Mouse (Mus musculus) kidney, postnatal 0 days (tissue): ENCODE results near the gene Sac3d1. TPM values are rescaled to one million over a fixed set of nuclear protein-coding genes. Genes with fewer than 3 reads are reported as not detected.
A peak's percentile ranks its signal among the peaks of the same experiment; 100 is the strongest.

Experiments used
- ATAC-seq: fragments of 200-750 bp; cut with Nextera tagmentation; replicated peaks from 2 replicates; pipeline ENCODE4 v1.8.0; 2017; ENCODE audit warnings: low read depth, moderate number of reproducible peaks, moderate TSS enrichment, moderate library complexity; ENCODE audit not compliant: low FRiP score
- DNase-seq: peaks from one replicate; pipeline ENCODE4 v3.0.0-alpha.2; 2016; ENCODE audit warnings: low spot score
- H3K27ac ChIP-seq: fragments of 300-500 bp; sonication (generic); 2 replicates; pipeline ENCODE4 v1.5.1; 2014; ENCODE audit warnings: mild to moderate bottlenecking
- H3K27me3 ChIP-seq: fragments of 300-500 bp; sonication (generic); 2 replicates; pipeline ENCODE4 v1.6.1; 2014; ENCODE audit warnings: low read length, mixed read lengths; ENCODE audit not compliant: insufficient read depth
- H3K36me3 ChIP-seq: fragments of 300-500 bp; sonication (generic); 2 replicates; pipeline ENCODE4 v1.6.1; 2014; ENCODE audit warnings: low read length, mixed read lengths; ENCODE audit not compliant: insufficient read depth
- H3K4me1 ChIP-seq: fragments of 300-500 bp; sonication (generic); replicated peaks from 2 replicates; pipeline ENCODE4 v1.6.1; 2014; ENCODE audit warnings: antibody characterized with exemption, low read length, mixed read lengths; ENCODE audit not compliant: insufficient read depth
- H3K4me2 ChIP-seq: fragments of 300-500 bp; sonication (generic); 2 replicates; pipeline ENCODE4 v1.6.1; 2014; ENCODE audit warnings: mild to moderate bottlenecking, low read length, moderate library complexity, mixed read lengths
- H3K4me3 ChIP-seq: fragments of 300-500 bp; sonication (generic); replicated peaks from 2 replicates; pipeline ENCODE4 v1.5.1; 2014; ENCODE audit warnings: low read depth, low read length
- H3K9ac ChIP-seq: fragments of 300-500 bp; sonication (generic); 2 replicates; pipeline ENCODE4 v1.6.1; 2014; ENCODE audit warnings: low read depth, low read length
- H3K9me3 ChIP-seq: fragments of 300-500 bp; sonication (generic); replicated peaks from 2 replicates; pipeline ENCODE4 v1.6.1; 2016; ENCODE audit warnings: low read length, inconsistent platforms, mixed read lengths
- CTCF ChIP-seq: IDR thresholded peaks from 2 replicates; pipeline ENCODE4 v1.5.1; 2016; ENCODE audit warnings: antibody characterized with exemption, low read depth, mild to moderate bottlenecking, moderate library complexity
- WGBS: fragments of 180-500 bp; shearing (Covaris S2); extraction: QIAGEN DNeasy Blood & Tissue Kit; methylation state at CpG from one replicate; pipeline ENCODE4 v1.1.7; 2014; 5-methylcytosine and 5-hydroxymethylcytosine counted together
- polyA plus RNA-seq: library from polyadenylated mRNA; unstranded; fragments of >200 nt; fragmentation: Nextera tagmentation; extraction: Ambion mirVana; gene quantifications from 2 replicates; pipeline ENCODE4 v1.2.1, GENCODE M21; 2015

Sac3d1 gene
- polyA plus RNA-seq, 1 experiment from 2014 or later = 35.9 TPM

DNA sequence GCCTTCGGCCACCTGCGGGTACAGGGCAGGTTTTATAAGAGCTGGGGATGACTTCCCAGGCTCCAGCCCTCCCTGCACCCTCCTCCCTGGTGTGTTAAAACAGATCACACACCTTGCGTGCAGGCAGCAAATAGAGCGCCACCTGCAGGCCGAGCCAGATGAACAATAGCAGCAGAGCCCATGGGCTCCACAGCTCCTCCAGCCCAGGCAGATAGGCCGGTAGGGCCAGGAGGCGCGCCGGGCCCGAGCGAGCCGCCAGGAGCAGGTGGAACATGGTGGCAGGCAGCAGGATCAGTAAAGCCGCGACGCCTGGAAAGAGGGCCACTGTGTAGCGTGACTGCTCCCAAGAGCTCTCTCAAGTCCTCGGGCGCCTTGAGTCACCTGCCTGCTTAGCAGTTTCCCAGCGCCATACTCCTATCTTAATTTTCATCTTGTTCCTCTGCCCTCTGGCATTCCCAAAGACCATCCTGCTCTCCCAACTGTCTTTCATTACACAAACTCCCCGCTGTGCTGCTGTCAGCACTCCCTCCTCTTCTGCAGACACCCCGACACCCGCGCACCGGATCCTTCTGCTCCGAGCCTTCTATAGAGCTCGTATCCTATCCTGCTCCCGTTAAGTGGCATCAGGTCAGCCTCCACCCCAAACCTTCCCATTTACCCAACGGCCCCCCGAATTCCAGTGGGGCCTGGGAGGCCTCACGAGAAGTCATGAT is 51.3 kb downstream of the Sac3d1 start:
- peak overlapping the region; percentile 37 for H3K4me3 ChIP-seq
- H3K9ac ChIP-seq = peak overlapping the region; percentile 41
- 1% methylated on average over 27 of the region's 30 CpGs for WGBS
- H3K4me2 ChIP-seq = peak overlapping the region; percentile 86
- peaks cover 20% of the 10 kb centered on the region; the same call in 1 of the 2 replicates for H3K36me3 ChIP-seq
- DNase-seq (peak; percentile 84), ATAC-seq (peak; percentile 43)
- no peaks in the 10 kb centered on the region for H3K27me3 ChIP-seq
- peak; percentile 87 for TF ChIP-seq CTCF
- peak overlapping the region; percentile 70 for H3K27ac ChIP-seq
- H3K4me1 ChIP-seq = peaks cover 18% of the 10 kb centered on the region; the same call in 1 of the 2 replicates
- no peaks in the 10 kb centered on the region for H3K9me3 ChIP-seq

GRCm38 (mm10) chr19:6066571-6066970 is 51.9 kb downstream of the Sac3d1 start:
- no peak for TF ChIP-seq CTCF
- Histone ChIP-seq H3K27me3 (no peaks in the 10 kb centered on the region), H3K36me3 (peaks cover 20% of the 10 kb centered on the region; the same call in 1 of the 2 replicates), H3K27ac (peak overlapping the region; percentile 70; the same call in 1 of the 2 replicates), H3K9me3 (no peaks in the 10 kb centered on the region), H3K4me2 (peak overlapping the region; percentile 86), H3K4me1 (peaks cover 23% of the 10 kb centered on the region), H3K4me3 (peak overlapping the region; percentile 37; the same call in 1 of the 2 replicates), H3K9ac (peak overlapping the region; percentile 41; the same call in 1 of the 2 replicates)
- no peak for DNase-seq
- no peak for ATAC-seq
- 27% methylated on average over 5 of the region's 5 CpGs for WGBS

Other genes starting within 250 kb of the Sac3d1 start
- gene Frmd8, start 243.4 kb downstream of the Sac3d1 start, polyA plus RNA-seq = 31.6 and 35.9 TPM in 2 replicates
- 19.9 and 24.5 TPM in 2 replicates for gene Slc25a45, start 240.8 kb downstream of the Sac3d1 start, polyA plus RNA-seq
- gene Tigd3, start 224.5 kb downstream of the Sac3d1 start, polyA plus RNA-seq = 2.9 and 3.6 TPM in 2 replicates
- gene Dpf2, start 205.6 kb downstream of the Sac3d1 start, polyA plus RNA-seq = 108 and 109 TPM in 2 replicates
- 13.2 and 14.2 TPM in 2 replicates for gene Cdc42ep2, start 193.8 kb downstream of the Sac3d1 start, polyA plus RNA-seq
- gene Pola2, start 154.4 kb downstream of the Sac3d1 start, polyA plus RNA-seq = 39.8 and 40.6 TPM in 2 replicates
- not detected in 2 replicates for gene Slc22a20, start 132.5 kb downstream of the Sac3d1 start, polyA plus RNA-seq
- gene Capn1, start 102.8 kb downstream of the Sac3d1 start, polyA plus RNA-seq = 12.9 and 13.5 TPM in 2 replicates
- gene Syvn1, start 72.1 kb downstream of the Sac3d1 start, polyA plus RNA-seq = 25.0 and 26.8 TPM in 2 replicates
- 66.2 and 69.0 TPM in 2 replicates for gene Mrpl49, start 60.9 kb downstream of the Sac3d1 start, polyA plus RNA-seq
- 940 and 1,050 TPM in 2 replicates for gene Fau, start 60.8 kb downstream of the Sac3d1 start, polyA plus RNA-seq
- gene Znhit2, start 57.5 kb downstream of the Sac3d1 start, polyA plus RNA-seq = 42.3 and 47.6 TPM in 2 replicates
- 17.0 and 19.1 TPM in 2 replicates for gene Tm7sf2, start 50.3 kb downstream of the Sac3d1 start, polyA plus RNA-seq
- 57.8 and 61.4 TPM in 2 replicates for gene Vps51, start 41.4 kb downstream of the Sac3d1 start, polyA plus RNA-seq
- gene Tmem262, start 38.6 kb downstream of the Sac3d1 start, polyA plus RNA-seq = not detected in 2 replicates
- 0.70 and 0.84 TPM in 2 replicates for gene Gm28374, start 36.4 kb downstream of the Sac3d1 start, polyA plus RNA-seq
- gene Zfpl1, start 33.7 kb downstream of the Sac3d1 start, polyA plus RNA-seq = 71.7 and 74.3 TPM in 2 replicates
- gene Cdca5, start 33.7 kb downstream of the Sac3d1 start, polyA plus RNA-seq = 16.1 and 19.4 TPM in 2 replicates
- gene AC131692.1, start 24.2 kb downstream of the Sac3d1 start, polyA plus RNA-seq = 0.17 TPM in 1 of 2 replicates, not detected in the other
- 0.17 TPM in 2 replicates for gene Naaladl1, start 12.9 kb downstream of the Sac3d1 start, polyA plus RNA-seq
- 26.5 and 30.0 TPM in 2 replicates for gene Snx15, start 9.7 kb upstream of the Sac3d1 start, polyA plus RNA-seq
- gene Batf2, start 22.3 kb upstream of the Sac3d1 start, polyA plus RNA-seq = 0.38 and 0.49 TPM in 2 replicates
- gene Arl2, start 22.9 kb upstream of the Sac3d1 start, polyA plus RNA-seq = 96.1 and 103 TPM in 2 replicates
- not detected in 2 replicates for gene Majin, start 65.7 kb upstream of the Sac3d1 start, polyA plus RNA-seq
- gene Gpha2, start 107.7 kb upstream of the Sac3d1 start, polyA plus RNA-seq = 1.6 and 2.1 TPM in 2 replicates
- gene Ppp2r5b, start 117.2 kb upstream of the Sac3d1 start, polyA plus RNA-seq = 19.9 and 20.4 TPM in 2 replicates
- gene Atg2a, start 123.0 kb upstream of the Sac3d1 start, polyA plus RNA-seq = 7.0 and 7.8 TPM in 2 replicates
- gene Ehd1, start 158.1 kb upstream of the Sac3d1 start, polyA plus RNA-seq = 64.2 and 73.4 TPM in 2 replicates
- 1.0 TPM in 2 replicates for gene Cdc42bpg, start 187.8 kb upstream of the Sac3d1 start, polyA plus RNA-seq
- 51.9 and 54.6 TPM in 2 replicates for gene Men1, start 216.3 kb upstream of the Sac3d1 start, polyA plus RNA-seq
- gene Map4k2, start 222.5 kb upstream of the Sac3d1 start, polyA plus RNA-seq = 12.2 and 13.5 TPM in 2 replicates
- 91.1 and 97.2 TPM in 2 replicates for gene Sf1, start 245.0 kb upstream of the Sac3d1 start, polyA plus RNA-seq